Mouse (Mus musculus): ENCODE measurements around the gene Lrmda. TPM values are rescaled to one million over a fixed set of nuclear protein-coding genes. Genes with fewer than 3 reads are reported as not detected.

Lrmda gene
- total RNA-seq, 2 experiments from 2014 or later: 6.8 to 9.1 TPM

GRCm38 (mm10) chr14:22222574-22222973 lies 203.1 kb downstream of the Lrmda start:
- DNase-seq (ENCODE audit: low spot score in 2 of 2): no peak

GRCm38 (mm10) chr14:22226205-22226604 lies 206.7 kb downstream of the Lrmda start:
- no peak for DNase-seq (ENCODE audit: low spot score in 2 of 2)

- DNase-seq (ENCODE audit: low spot score in 2 of 2): no peak
Observed at GRCm38 (mm10) chr14:22228253-22228968, 208.9 kb downstream of the Lrmda start.

GRCm38 (mm10) chr14:22240315-22240714 lies 220.8 kb downstream of the Lrmda start:
- no peak for DNase-seq (ENCODE audit: low spot score in 2 of 2)

GRCm38 (mm10) chr14:22255458-22255857 lies 235.9 kb downstream of the Lrmda start:
- no peak for DNase-seq (ENCODE audit: low spot score in 2 of 2)

- no peak for DNase-seq (ENCODE audit: low spot score in 2 of 2)
Observed at GRCm38 (mm10) chr14:22256274-22256673, 236.8 kb downstream of the Lrmda start.

- DNase-seq (ENCODE audit: low spot score in 2 of 2): no peak
Observed at GRCm38 (mm10) chr14:22259376-22260032, 240.0 kb downstream of the Lrmda start.

- DNase-seq (ENCODE audit: low spot score in 2 of 2): no peak
Observed at GRCm38 (mm10) chr14:22260033-22260419, 240.5 kb downstream of the Lrmda start.

- DNase-seq (ENCODE audit: low spot score in 2 of 2): no peak
Observed at GRCm38 (mm10) chr14:22265229-22265905, 245.9 kb downstream of the Lrmda start.

- DNase-seq (ENCODE audit: low spot score in 2 of 2): no peak
Observed at GRCm38 (mm10) chr14:22269812-22270211, 250.3 kb downstream of the Lrmda start.

GRCm38 (mm10) chr14:22278053-22278452 lies 258.5 kb downstream of the Lrmda start:
- DNase-seq (ENCODE audit: low spot score in 2 of 2): no peak

- no peak for DNase-seq (ENCODE audit: low spot score in 2 of 2)
Observed at GRCm38 (mm10) chr14:22279591-22279990, 260.1 kb downstream of the Lrmda start.

- DNase-seq (ENCODE audit: low spot score in 2 of 2): no peak
Observed at GRCm38 (mm10) chr14:22281630-22282029, 262.1 kb downstream of the Lrmda start.

GRCm38 (mm10) chr14:22282847-22283246 lies 263.3 kb downstream of the Lrmda start:
- DNase-seq (ENCODE audit: low spot score in 2 of 2): no peak

- DNase-seq (ENCODE audit: low spot score in 2 of 2): no peak
Observed at GRCm38 (mm10) chr14:22283722-22284121, 264.2 kb downstream of the Lrmda start.

GRCm38 (mm10) chr14:22284823-22285517 lies 265.5 kb downstream of the Lrmda start:
- no peak for DNase-seq (ENCODE audit: low spot score in 2 of 2)

- DNase-seq (ENCODE audit: low spot score in 2 of 2): no peak
Observed at GRCm38 (mm10) chr14:22285826-22286225, 266.3 kb downstream of the Lrmda start.

- DNase-seq (ENCODE audit: low spot score in 2 of 2): no peak
Observed at GRCm38 (mm10) chr14:22288179-22288578, 268.7 kb downstream of the Lrmda start.

- no peak for DNase-seq (ENCODE audit: low spot score in 2 of 2)
Observed at GRCm38 (mm10) chr14:22289380-22289922, 269.9 kb downstream of the Lrmda start.

GRCm38 (mm10) chr14:22294371-22294770 lies 274.9 kb downstream of the Lrmda start:
- DNase-seq (ENCODE audit: low spot score in 2 of 2): no peak

GRCm38 (mm10) chr14:22296655-22297239 lies 277.2 kb downstream of the Lrmda start:
- no peak for DNase-seq (ENCODE audit: low spot score in 2 of 2)
